Mouse (Mus musculus): ENCODE data around the gene Tepsin.

Tepsin gene

GRCm38 (mm10) chr11:120098588-120099511 is at the start of gene Tepsin, which contains the start of gene Ndufaf8:
Tepsin (minus strand) TSS chr11:120098731.
Ndufaf8 (plus strand) TSS chr11:120098928.
- DNase-seq (ENCODE audit: low spot score): peak; percentile 100

DNA sequence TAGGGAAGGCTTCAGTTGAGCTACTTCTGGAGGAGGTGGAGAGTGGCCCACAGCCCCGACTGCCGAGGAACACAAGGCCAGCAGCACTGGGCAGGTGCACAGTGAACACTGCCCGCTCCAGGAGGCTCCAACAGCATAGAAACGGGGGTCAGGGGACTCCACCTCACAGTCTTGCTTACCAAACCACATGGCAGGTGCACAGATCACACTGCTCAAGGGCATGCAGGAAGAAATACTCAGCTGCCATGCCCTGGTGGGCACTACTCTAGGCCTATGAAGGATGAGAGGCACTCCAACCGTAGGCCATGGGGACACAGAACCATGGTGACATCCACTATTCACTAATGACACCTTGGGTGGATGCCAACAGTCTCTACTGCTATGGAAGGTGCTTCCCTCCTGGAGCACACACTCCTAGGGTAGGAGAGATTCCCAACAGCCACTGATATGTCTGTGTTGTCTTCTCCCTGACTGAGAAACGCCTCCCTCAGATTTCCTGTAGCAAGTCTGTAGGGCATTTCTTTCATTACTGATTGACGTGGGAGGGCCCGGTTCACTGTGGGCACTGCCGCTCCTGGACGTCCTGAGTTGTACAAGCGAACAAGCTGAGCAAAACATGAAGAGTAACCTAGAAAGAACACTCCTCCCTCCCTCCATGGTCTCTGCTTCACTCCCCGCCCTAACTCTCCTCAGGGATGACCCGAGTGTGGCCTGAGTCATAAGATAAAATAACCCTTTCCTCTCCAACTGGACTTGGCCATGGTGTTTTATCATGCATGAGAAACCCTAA is 45.4 kb upstream of the Tepsin start:
- no peak for DNase-seq (ENCODE audit: low spot score)

GRCm38 (mm10) chr11:120142601-120143051 is 44.1 kb upstream of the Tepsin start:
- no peak for DNase-seq (ENCODE audit: low spot score)

DNA sequence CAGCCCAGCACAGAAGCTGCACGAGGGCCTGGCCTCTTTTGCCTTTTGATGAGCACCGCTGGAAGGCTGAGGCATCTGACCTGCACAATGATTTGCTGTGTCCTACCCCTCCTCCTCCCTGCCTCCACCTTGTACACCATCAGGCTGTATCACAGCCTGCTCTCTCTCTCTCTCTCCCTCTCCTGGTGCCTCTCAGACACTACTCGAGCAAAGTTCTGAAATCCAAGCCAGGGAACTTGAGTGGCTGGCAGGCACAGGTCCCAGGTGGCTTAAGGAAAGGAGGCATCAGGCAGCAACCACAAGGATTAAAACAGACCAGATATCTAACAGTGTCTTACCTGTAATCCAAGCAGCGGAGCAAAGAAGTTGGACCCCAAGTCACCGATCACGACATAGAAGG is 41.7 kb upstream of the Tepsin start:
- DNase-seq (ENCODE audit: low spot score): no peak

DNA sequence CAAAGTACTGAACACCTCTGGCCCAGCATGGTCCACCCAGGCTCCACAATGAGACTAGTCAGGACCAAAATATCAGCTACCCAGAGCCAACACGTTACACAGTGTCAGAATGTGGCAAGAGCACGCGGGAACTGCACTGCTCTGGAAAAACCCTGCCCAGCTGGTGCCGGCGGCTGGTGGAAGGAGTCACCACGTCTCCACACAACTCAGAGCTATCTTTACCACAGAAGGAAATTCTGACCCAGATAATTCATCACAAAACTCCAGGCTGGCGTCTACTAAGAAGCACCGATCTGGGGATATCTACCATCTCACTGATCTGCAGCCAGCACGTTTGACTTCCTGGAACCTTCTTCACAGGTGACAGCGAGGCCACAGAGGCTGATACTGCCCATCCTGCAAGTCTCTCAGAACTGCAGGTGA is 40.8 kb upstream of the Tepsin start:
- no peak for DNase-seq (ENCODE audit: low spot score)

DNA sequence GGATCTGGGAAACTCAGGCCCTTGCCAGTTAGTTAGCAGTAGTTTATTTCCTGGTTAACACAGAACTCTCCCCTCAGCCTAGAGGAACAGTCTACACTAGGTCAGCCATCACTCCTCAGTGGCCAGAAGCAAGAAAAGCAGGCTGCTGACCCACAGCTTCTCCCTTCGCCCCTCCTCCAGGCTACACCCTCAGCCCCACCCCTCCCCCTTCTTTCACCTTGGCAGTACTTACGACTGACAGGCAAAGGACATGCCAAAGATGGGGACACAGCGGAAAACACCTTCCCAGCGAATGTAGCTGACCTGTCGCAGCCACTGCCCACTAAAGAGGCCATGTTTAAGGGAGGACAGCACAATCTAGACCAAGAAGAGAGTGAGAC is 39.1 kb upstream of the Tepsin start:
- DNase-seq (ENCODE audit: low spot score): peak; percentile 69

DNA sequence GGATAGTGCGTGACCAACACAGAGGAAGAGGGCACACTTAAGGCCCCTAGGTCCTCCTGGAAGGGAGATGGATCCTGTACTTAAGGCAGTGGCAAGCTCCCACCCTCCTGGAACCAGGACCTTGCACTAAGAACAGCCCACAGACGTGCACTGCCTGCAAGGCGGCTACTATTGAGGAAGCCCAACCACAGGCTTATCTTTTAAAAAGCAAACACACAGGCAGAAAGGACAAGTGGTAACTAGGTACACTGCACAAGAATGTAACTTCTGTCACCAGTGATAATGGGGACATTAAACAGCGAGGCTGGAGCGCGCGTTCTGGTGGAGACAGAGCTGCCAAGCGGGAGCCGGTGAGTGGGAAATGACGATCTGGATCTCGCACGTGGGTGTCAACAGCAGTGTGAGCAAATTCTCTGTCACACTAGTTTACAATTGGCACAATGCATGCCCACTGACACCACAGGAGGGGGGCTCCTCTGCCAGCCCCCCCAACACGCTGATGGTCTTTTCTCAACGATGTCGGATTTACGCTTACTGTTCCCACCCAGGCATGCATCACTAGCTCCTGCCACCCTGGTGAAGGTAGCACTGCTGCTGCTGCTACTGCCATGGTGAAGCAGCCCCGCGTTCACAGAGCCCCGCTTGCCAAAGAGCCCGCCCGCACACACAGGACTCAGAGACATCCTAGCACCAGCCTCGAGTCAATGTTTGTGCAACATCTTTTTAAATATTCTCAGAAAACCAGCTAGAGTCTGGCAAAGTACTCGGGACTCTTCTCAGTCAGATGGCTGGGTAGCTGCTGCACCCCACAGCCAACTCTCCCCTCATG is 38.5 kb upstream of the Tepsin start:
- DNase-seq (ENCODE audit: low spot score): peak; percentile 49

GRCm38 (mm10) chr11:120136195-120136594 is 37.7 kb upstream of the Tepsin start:
- no peak for DNase-seq (ENCODE audit: low spot score)

DNA sequence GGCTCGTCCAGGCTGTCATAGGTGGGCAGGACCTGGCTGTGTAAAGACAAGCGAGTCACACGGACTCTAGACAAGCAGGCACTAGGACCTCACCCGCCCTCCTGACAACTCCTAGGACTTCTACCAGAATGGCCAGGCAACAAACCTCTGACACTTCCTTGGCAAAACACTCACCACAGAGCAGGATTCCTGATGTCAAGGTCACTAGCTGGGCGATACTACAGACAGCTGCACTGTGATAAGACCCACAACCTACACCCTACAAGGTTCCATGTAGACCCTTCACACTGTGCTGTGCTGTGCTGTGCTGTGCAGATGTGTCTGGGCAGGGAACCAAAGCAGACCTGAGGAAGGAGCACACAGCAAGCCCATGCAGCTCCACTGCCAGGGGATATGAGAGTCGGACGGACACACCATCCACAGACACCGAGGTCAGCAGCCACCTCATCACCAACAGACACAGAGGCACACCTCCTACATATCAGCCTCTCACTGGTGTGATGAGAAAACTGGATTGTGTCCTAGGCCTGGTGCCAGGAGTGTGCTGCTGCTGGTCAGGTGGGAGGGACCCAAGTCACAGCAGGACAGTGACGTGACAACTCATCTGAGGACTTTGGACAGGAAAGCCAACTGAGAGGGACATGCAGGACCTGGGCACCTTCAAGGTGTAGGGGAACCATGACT is 36.5 kb upstream of the Tepsin start:
- DNase-seq (ENCODE audit: low spot score): no peak

DNA sequence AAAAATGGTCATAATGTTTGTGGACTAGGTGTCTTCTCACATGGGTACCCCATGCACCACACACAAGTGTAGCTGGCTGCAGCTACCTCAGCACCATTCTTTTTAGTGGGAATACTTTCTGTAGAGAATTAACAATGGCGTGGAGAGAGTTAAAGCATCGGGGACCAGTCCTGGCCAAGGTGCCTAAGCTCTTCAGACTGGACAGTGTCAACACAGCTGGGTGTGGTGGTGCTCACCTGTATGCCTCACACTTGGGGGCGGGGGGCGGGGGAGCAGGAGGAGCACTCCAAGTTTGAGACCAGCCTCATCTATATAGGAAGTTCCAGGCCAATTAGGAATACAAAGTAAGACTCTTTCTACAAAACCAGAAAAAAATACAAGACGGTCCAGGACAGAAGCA is 35.6 kb upstream of the Tepsin start:
- DNase-seq (ENCODE audit: low spot score): no peak

- DNase-seq (ENCODE audit: low spot score): no peak
Measured at GRCm38 (mm10) chr11:120129281-120129680, 30.8 kb upstream of the Tepsin start.

GRCm38 (mm10) chr11:120126845-120127244 is 28.3 kb upstream of the Tepsin start:
- no peak for DNase-seq (ENCODE audit: low spot score)

DNA sequence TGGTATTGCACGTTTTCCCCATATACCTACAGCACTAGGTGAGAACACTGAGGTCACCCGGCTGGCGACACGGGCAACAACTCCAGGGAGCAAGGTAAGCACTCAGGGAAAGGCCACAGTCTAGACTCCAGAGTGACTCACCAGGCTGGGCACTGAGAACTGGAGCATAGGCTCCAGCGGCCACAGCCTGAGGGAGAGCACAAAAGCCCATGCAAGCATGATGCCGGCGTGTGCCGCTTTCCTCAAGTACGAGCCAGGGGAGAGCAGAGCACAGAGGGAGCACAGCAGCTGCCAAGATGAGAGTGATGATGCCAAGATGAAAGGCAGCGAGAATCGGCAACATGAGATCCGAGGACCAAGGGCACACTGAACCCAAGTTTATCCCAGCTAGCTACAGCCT is 23.6 kb upstream of the Tepsin start:
- no peak for DNase-seq (ENCODE audit: low spot score)

- DNase-seq (ENCODE audit: low spot score): no peak
Measured at GRCm38 (mm10) chr11:120120642-120121420, 22.3 kb upstream of the Tepsin start.

- no peak for DNase-seq (ENCODE audit: low spot score)
Measured at GRCm38 (mm10) chr11:120119936-120120541, 21.5 kb upstream of the Tepsin start.

- DNase-seq (ENCODE audit: low spot score): no peak
Measured at GRCm38 (mm10) chr11:120119108-120119507, 20.6 kb upstream of the Tepsin start.

DNA sequence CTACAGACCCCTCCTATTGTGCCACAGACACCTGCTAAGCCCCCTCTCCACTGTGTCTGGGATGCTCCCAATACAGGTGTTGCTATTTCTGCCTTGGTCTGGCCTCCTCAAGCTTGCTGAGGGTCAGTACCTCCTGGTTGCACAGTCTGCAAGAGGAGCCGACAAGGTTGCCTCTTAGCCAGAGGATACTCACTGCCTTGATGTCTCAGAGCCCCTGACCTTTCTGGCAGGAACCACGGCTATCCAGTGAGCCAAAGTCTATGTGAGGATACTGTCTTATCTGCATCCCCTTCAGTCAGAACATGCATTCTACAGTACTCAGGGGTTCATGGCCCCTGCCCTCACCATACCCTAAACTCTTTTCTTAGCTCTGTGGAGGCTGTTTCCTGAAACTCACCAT is 19.1 kb upstream of the Tepsin start:
- no peak for DNase-seq (ENCODE audit: low spot score)

- no peak for DNase-seq (ENCODE audit: low spot score)
Measured at GRCm38 (mm10) chr11:120114488-120115215, 16.1 kb upstream of the Tepsin start.

- no peak for DNase-seq (ENCODE audit: low spot score)
Measured at GRCm38 (mm10) chr11:120112136-120112535, 13.6 kb upstream of the Tepsin start.
